15 mouse cellular contexts compared by ENCODE assay signal in the genomic region with DNA sequence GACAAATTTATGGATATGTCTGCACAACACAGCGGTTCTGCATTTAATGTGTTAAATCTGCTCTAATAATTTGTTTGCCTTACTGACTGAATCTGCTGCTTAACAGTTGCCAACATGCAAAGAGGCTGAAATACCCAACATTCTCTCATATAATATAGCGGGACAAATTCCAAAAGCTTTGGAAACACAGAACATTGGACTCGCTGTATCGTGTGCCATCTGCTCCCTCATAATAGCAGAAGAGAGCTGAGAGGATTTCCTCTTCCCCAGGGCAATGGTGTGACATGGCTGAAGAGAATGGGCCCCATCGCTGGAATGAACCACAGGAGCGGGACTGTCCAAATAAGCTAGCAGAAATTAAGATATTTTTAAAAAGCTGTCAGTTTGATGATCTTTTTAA.
A peak's percentile ranks its signal among the peaks of the same experiment; 100 is the strongest.
DNase-seq lines count a peak whose midpoint lies in the region; ATAC-seq lines count a peak whose summit lies in the region.
"Had no signal": no experiment of that assay in that cellular context is flagged by ENCODE, and none has a peak within 500 bp of the region (broad histone marks: within the 10 kb centered on the region; RNA-seq: fewer than 3 reads in every experiment).

No protein-coding gene starts in this region.

- WGBS in forebrain, embryonic 16.5 days: 45% methylated on average over 6 of the region's 6 CpGs

- H3K4me3 ChIP-seq in forebrain, embryonic 16.5 days (replicated peaks; ENCODE audit: low read length): no peak overlapping the region
- H3K4me3 ChIP-seq: gastrocnemius, adult 2 months; intestine, embryonic 15.5 days had no signal

- H3K36me3 ChIP-seq in forebrain, embryonic 16.5 days (ENCODE audit: control insufficient read depth, insufficient read depth): no peaks in the 10 kb centered on the region
- H3K36me3 ChIP-seq: intestine, embryonic 15.5 days had no signal

- intact Hi-C loops in heart, postnatal 10 days (cut with DNase I): no loop called here

- H3K27me3 ChIP-seq in forebrain, embryonic 16.5 days (replicated peaks; ENCODE audit: control insufficient read depth, insufficient read depth, low read length): no peaks in the 10 kb centered on the region
- H3K27me3 ChIP-seq: intestine, embryonic 15.5 days had no signal

- no peaks in the 10 kb centered on the region for H3K4me1 ChIP-seq in forebrain, embryonic 16.5 days (replicated peaks; ENCODE audit: control insufficient read depth, insufficient read depth, low read length)
- H3K4me1 ChIP-seq: intestine, embryonic 15.5 days had no signal

- peak; percentile 9 for DNase-seq in cerebellum, adult 9-10 months
- no peak for DNase-seq in cerebellum, adult 8-10 months
- DNase-seq in layer of hippocampus, adult 11-12 months (ENCODE audit: low spot score): peak; percentile 21
- DNase-seq in layer of hippocampus, postnatal 10 days (ENCODE audit: low spot score in 2 of 2): no peak
- DNase-seq in brain, adult 2 months (ENCODE audit: low read depth, low spot score): peak; percentile 39
- DNase-seq in adrenal gland, postnatal 14 days: no peak
- DNase-seq in heart, postnatal 10 days: no peak
- DNase-seq: adrenal gland, postnatal 25 days; gastrocnemius, adult 2 months; heart, adult 18-20 months; kidney, postnatal 10 days; lung, postnatal 14 days; thymus, adult 18-20 months had no signal

- no peak overlapping the region for H3K9ac ChIP-seq in forebrain, embryonic 16.5 days (replicated peaks; ENCODE audit: low read depth, low read length)
- H3K9ac ChIP-seq: intestine, embryonic 15.5 days had no signal

- no peak overlapping the region for H3K4me2 ChIP-seq in forebrain, embryonic 16.5 days (ENCODE audit: low read length)
- H3K4me2 ChIP-seq: intestine, embryonic 15.5 days had no signal

- no peaks in the 10 kb centered on the region for H3K9me3 ChIP-seq in forebrain, embryonic 16.5 days (ENCODE audit: control insufficient read depth, low read length)
- H3K9me3 ChIP-seq: intestine, embryonic 15.5 days had no signal

- no peak overlapping the region for H3K27ac ChIP-seq in forebrain, embryonic 16.5 days (ENCODE audit: low read length)
- H3K27ac ChIP-seq: gastrocnemius, adult 2 months; intestine, embryonic 15.5 days had no signal

- ATAC-seq in forebrain, embryonic 16.5 days: peak; percentile 84
- ATAC-seq: intestine, embryonic 15.5 days had no signal

Comparison
In these comparisons a context has a peak if more than half of its experiments do, and no peak if none do; other contexts are left out.
1. DNase-seq: peak in cerebellum, adult 9-10 months (single experiment), layer of hippocampus, adult 11-12 months (single experiment) and brain, adult 2 months (single experiment); none in cerebellum, adult 8-10 months (single experiment), layer of hippocampus, postnatal 10 days (0 of 2), adrenal gland, postnatal 14 days (single experiment) and heart, postnatal 10 days (0 of 2).